Mouse (Mus musculus) CD4-positive, CD25-positive, alpha-beta regulatory T cell (primary cell): ENCODE data around the gene Sept1. TPM values are rescaled to one million over a fixed set of nuclear protein-coding genes. Genes with fewer than 3 reads are reported as not detected.

Source experiments
- polyA plus RNA-seq: library from polyadenylated mRNA; unstranded; fragments of 100-300 nt; shearing (Covaris generic); gene quantifications from one replicate; pipeline ENCODE4 v1.2.1, GENCODE M21; 2017

Gene Sept1
- polyA plus RNA-seq, result 541 TPM

DNA sequence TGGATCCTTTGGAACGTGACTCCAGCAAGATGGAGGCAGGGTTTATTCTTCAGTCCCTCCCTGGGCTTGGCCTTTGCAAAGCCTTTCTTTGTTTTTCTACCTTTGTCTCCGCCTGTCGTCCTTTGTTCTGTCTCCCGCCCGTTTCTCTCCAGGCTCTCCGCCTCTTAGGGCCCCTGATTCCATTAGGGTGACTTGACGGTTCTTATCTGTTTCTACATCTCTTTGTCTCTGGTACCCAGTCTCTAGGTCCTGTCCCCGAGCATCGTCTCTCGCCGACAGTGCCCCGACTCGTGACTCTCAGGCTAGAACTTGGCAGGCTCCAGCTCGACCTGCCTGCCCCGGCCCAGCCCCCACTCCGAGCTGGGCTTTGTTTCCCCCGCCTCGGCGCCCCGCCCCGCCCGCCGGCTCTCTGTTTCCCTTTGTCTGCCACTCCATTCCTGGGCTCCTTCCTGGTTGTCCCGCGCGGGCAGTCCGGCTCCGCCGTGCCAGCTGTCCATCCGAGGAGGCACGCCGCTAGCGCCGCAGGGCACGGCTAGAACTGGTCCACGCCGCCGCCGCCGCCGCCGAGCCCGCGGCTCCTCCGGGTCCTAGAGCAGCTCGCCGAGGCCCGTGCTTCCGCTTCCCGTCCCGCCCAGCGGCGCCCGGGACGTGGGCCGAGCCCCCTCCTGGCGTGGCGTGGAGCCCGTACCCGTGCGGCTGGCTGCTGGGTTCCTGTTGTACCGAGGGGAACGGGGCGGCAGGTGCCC, at the start of gene Sept1, which contains the start of gene Zfp553:
Gene Sept1 (minus strand): TSS at position 509 of the 746 bp plus-strand sequence.
Gene Zfp553 (plus strand): TSS at position 440 of the 746 bp plus-strand sequence.

DNA sequence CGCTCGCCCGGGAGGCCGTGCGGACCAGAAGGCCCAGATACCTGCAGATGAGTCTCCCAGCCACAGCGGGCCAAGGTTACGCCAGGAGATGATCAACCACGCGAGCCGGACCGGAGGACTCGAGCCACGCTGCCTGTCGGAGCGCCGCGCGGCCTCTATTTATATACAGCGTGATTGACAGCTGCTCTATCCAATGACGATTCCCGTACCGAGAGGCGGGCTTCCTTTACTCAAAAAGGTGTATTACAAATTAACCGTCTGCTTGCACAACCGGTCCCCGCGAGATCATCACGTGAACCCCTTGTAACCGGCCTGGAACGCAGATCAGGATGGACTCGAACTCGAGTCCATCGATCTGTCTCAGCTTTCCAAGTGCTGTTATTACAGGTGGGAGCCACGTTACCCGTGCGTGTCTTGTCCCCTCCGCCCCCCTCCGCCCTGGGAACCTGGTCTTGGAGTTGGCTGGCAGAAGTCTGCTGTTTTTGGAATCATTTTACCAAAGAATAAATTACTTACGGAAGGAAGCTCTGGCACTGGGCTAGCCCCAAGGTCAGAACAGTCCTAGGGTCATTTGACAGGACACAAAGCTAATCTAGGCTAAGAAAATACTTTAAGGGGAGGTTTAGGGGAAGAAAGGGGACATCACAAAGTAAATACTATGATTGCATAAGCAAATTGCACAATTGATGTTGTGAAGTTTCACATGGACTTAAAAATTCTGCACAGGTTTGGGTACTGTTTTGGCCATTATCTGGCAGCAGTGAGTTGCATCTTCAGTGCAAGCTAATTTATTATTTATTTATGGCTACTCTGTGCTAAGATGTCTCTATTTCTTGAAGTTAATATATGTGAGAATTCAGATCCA, 41.2 kb upstream of the Sept1 start, which contains the start of gene Sephs2:
Gene Sephs2 (minus strand): TSS at position 131 of the 865 bp plus-strand sequence.

DNA sequence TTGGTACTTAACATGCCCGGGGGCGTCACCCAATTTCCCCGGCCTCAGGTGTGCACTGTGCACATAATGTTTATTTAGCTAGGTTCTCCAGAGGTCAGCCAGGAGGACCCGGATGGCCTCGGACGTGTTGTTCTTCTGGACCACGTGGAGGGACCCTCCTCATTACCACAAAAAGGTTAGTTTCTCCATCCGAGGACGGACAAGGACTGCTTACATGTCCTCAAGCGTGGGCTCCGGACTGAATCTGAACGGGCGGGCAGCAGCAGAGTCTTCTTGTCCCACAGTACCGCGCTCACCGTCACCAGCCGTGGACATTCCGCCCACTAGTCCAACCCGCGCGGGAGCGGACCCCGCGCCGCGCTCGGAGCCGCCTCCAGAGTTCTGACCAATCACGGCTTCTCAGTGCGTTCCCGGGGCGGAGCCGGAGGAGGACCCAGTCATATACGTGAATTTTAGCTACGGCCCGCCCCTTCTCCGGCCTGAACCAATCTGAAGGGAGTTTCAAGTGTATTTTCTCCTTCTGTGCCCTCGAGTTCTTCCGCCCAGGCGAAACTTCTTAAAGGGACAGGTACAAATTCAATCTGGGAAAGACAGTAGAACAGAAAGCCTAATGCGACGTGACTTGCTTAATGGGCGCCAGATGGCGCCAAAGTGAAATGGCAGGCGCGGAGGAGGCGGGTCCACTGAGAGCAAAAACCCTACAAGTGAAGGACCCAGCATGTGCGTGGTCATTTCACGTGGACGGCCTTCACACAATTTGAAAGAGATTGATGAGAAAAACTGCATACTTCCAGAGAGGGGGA, 27.6 kb upstream of the Sept1 start, which contains the start of gene Dctpp1:
Gene Dctpp1 (minus strand): TSS at position 401 of the 803 bp plus-strand sequence.

DNA sequence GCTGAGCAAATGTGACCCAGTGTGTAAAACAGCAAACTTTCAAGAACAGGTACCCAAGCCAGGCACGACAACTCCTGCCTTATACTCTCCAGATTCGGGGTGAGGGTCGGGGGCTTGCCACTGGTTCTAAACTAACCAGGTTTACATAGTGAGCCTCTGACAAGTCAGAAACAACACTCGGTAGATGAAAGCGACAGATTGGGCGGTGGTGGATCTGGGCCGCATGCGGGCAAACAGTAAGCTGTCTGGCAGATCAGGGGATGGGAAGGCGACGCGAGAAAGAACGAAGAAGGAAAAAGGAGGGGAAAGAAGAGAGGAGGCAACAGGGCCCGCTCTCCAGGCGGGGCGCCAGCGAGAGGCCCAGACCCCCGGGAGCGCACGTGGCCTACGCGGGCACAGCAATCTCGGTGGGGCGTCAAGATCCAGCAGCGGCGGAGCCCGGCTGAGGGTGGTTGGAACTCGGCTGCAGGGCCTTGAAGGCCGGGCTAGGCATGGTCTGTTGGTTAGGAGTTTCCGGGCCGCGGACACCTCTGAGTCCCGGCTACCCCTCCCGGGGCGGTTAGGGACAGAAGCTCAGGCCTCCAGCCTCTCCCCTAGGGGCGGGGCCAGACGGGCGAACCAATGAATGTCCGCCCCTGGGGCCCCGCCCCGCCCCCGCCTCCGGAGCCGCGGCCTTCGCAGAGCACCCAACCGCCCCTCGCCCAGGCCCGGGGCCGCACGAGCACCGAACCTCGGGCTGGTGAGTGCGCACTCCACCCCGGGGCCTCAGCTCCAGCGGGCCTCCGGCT, 11.1 kb upstream of the Sept1 start, which contains the start of gene Zfp771:
Gene Zfp771 (plus strand): TSS at position 405 of the 788 bp plus-strand sequence.

DNA sequence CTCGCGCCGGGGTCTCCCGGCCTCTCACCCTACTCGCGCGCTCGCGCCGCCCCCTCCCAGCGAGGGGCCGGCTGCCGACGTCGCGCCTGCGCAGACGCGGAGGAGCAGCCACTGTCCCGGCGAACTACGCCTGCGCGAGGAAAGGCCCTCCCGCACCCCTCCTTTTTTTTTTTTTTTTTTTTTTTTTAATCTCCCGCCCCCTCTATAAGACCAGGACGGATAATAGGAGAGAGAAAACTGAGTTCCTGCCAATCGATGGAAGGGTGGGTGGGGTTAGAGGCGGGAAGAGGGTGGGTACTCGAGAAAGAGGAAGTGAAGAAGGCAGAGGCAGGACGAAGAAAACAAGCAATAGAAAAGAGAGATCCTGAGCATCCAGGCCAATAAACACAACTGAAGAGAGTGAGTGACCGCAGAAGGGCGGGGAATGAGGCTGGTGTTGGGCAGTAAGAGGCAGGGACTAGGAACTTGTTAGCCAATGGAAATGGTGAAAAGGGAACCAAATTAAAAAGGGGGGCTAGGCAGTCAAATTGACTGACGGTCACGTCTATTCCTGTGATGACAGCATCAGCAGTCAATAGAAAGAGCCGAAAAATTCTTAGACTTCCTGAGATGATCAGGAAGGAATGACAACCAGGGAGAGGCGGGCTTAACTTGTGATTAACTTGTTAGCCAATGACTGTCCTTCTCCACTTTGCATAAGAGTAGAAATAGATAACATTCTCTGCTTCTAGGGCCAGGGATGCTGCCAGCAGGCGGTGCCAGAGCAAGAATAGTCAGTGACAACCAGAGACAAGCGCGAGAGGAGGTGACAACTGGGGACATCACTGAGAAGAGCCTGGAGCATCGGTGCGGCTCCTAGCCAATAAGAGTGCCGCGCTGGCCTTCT, 24.1 kb downstream of the Sept1 start, which contains the start of gene Mylpf:
Gene Mylpf (plus strand): TSS at position 338 of the 886 bp plus-strand sequence.

DNA sequence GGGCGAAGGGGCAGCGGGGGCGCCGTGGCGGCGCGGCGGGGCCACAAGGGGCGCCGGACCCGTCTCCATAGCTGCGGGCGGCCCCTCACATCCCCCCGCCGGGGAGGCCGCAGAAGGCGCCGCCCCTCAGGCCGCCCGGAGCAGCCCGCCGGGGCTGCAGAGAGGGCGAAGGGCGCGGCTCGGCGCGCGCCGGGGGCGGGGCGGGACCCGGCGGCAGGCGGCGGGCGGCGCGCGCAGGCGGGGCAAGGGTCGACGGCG, 24.7 kb downstream of the Sept1 start, which contains the start of gene Tbc1d10b:
Gene Tbc1d10b (minus strand): TSS at position 174 of the 258 bp plus-strand sequence.

DNA sequence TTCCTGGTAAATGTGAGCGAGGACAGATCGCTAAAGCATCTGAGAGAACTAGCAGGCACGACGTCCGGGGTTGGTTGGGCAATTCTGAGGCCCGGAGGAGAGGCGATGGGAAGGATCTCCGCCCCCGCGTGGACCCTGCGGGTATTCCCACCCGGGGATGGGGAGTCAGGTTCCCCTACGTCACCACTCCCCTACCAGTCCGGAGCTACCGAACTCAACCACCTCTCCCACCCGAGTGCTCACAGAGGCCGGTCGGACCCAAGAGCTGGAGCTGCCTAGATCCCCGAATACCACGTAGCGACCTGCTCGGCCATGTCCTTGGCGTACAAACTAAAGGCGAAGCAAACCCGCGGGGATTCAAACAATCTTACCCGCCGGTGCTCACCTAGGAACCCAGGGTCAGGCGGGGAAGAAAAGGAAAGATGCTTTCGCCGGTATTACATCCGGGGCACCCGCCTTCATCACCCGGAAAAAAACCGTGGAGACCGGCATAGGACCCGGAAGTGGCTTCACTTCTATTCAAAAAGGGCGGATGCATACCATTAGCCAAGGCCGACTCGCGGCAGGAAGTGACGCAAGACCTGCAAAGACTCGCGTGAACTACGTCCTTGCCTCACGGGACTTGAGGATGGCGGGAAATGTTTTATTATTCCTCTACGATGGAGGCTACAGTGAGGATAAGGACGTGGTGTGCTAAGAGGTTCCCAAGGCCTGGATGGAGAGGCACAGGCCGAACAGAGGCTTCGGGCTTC, 37.2 kb downstream of the Sept1 start, which contains the start of gene Cd2bp2:
Gene Cd2bp2 (minus strand): TSS at position 507 of the 752 bp plus-strand sequence.

Other genes with a start within 250 kb of the Sept1 start
- 39.6 TPM for gene Mvp, start 218.5 kb downstream of the Sept1 start, polyA plus RNA-seq
- gene Pagr1b, start 216.6 kb downstream of the Sept1 start, polyA plus RNA-seq, result 1.6 TPM
- gene Pagr1a, start 215.8 kb downstream of the Sept1 start, polyA plus RNA-seq, result 122 TPM
- gene Gm42742, start 212.0 kb downstream of the Sept1 start, polyA plus RNA-seq, result 42.9 TPM
- gene Prrt2, start 211.9 kb downstream of the Sept1 start, polyA plus RNA-seq, result 14.4 TPM
- gene Maz, start 206.1 kb downstream of the Sept1 start, polyA plus RNA-seq, result 176 TPM
- gene Kif22, start 190.7 kb downstream of the Sept1 start, polyA plus RNA-seq, result 10.7 TPM
- gene Zg16, start 145.8 kb downstream of the Sept1 start, polyA plus RNA-seq, result not detected
- gene AI467606, start 141.8 kb downstream of the Sept1 start, polyA plus RNA-seq, result 327 TPM
- gene Qprt, start 110.9 kb downstream of the Sept1 start, polyA plus RNA-seq, result 25.5 TPM
- 77.9 TPM for gene Spn, start 95.3 kb downstream of the Sept1 start, polyA plus RNA-seq
- gene Cd2bp2, start 37.1 kb downstream of the Sept1 start, polyA plus RNA-seq, result 62.4 TPM
- 73.5 TPM for gene Tbc1d10b, start 24.7 kb downstream of the Sept1 start, polyA plus RNA-seq
- 19.1 TPM for gene Mylpf, start 24.2 kb downstream of the Sept1 start, polyA plus RNA-seq
- gene Zfp553, start 69 bp downstream of the Sept1 start, polyA plus RNA-seq, result 26.6 TPM
- gene Zfp771, start 11.1 kb upstream of the Sept1 start, polyA plus RNA-seq, result 14.6 TPM
- 38.6 TPM for gene Dctpp1, start 27.6 kb upstream of the Sept1 start, polyA plus RNA-seq
- 43.1 TPM for gene Sephs2, start 40.9 kb upstream of the Sept1 start, polyA plus RNA-seq
- gene Itgal, start 63.1 kb upstream of the Sept1 start, polyA plus RNA-seq, result 276 TPM
- gene Zfp768, start 112.5 kb upstream of the Sept1 start, polyA plus RNA-seq, result 0.32 TPM
- 16.9 TPM for gene Zfp747, start 142.9 kb upstream of the Sept1 start, polyA plus RNA-seq
- gene 9130019O22Rik, start 154.0 kb upstream of the Sept1 start, polyA plus RNA-seq, result 7.8 TPM
- 7.1 TPM for gene E430018J23Rik, start 160.5 kb upstream of the Sept1 start, polyA plus RNA-seq
- 13.6 TPM for gene Zfp764, start 173.7 kb upstream of the Sept1 start, polyA plus RNA-seq
- gene Zfp688, start 188.9 kb upstream of the Sept1 start, polyA plus RNA-seq, result 49.9 TPM
- gene Zfp689, start 216.0 kb upstream of the Sept1 start, polyA plus RNA-seq, result 10.2 TPM
- gene Prr14, start 226.5 kb upstream of the Sept1 start, polyA plus RNA-seq, result 135 TPM
- 17.4 TPM for gene Fbrs, start 246.1 kb upstream of the Sept1 start, polyA plus RNA-seq